Mouse (Mus musculus): ENCODE results near the gene Pald1.

DNA sequence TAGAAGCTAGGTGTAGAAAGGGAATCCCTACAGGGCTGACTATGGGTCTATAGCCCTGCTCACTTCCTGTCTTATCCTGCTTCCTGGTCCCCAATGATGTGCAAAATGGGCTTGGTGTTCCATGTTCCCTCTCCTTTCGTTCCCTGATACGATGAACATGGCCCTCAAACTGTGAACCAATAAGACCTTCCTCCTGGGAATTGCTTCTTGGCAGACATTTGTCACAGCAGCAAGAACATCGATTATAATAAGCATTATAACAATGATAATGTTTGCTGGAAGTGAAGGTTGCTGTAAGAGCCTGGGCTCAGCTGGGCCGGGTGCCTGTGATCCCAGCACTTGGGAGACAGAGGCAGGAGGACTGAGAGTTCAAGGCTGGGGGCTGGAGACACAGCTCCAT lies 99.0 kb downstream of the Pald1 start:
- TF ChIP-seq EP300 (IDR thresholded peaks at IDR 0.05; ENCODE audit: insufficient read depth, low read depth, low read length), result no peak
- no peak for TF ChIP-seq CTCF (IDR thresholded peaks at IDR 0.05; ENCODE audit: low read depth, low read length)
- no peak for TF ChIP-seq POLR2A (IDR thresholded peaks at IDR 0.05; ENCODE audit: insufficient read depth, low read length)

Data from ES-Bruce4 (cell line).